Mouse (Mus musculus) myocyte (in vitro differentiated cells): ENCODE measurements around the gene Olfr821.

ENCODE experiments used
- E2F4 ChIP-seq: IDR thresholded peaks from one replicate; pipeline ENCODE4 v1.6.1; 2011; ENCODE audit warnings: mild to moderate bottlenecking, control low read depth, moderate library complexity; ENCODE audit not compliant: insufficient read depth
- MAX ChIP-seq: IDR thresholded peaks from one replicate; pipeline ENCODE4 v1.6.1; 2011; ENCODE audit warnings: low read depth, mild to moderate bottlenecking, control low read depth
- POLR2A ChIP-seq: IDR thresholded peaks from one replicate; pipeline ENCODE4 v1.6.1; 2011; ENCODE audit warnings: low read depth, mild to moderate bottlenecking, control low read depth, moderate library complexity; ENCODE audit not compliant: insufficient read length
- TCF12 ChIP-seq: IDR thresholded peaks from one replicate; pipeline ENCODE4 v1.6.1; 2011; ENCODE audit warnings: mild to moderate bottlenecking, control low read depth; ENCODE audit not compliant: poor library complexity, insufficient read depth, severe bottlenecking
- USF1 ChIP-seq: IDR thresholded peaks from one replicate; pipeline ENCODE4 v1.6.1; 2011; ENCODE audit warnings: low read depth, mild to moderate bottlenecking, control low read depth, moderate library complexity

- TF ChIP-seq USF1, result no peak
- TF ChIP-seq TCF12, result no peak
- no peak for TF ChIP-seq POLR2A
- TF ChIP-seq E2F4, result no peak
- no peak for TF ChIP-seq MAX
These were observed 40.8 kb downstream of the Olfr821 start, which contains the start of gene Olfr822 for GRCm38 (mm10) chr10:130070910-130071309.
